Mouse (Mus musculus) erythroblast, adult 5-6 weeks (primary cell): Measurements from ENCODE around the gene Ehbp1. TPM values are rescaled to one million over a fixed set of nuclear protein-coding genes. Genes with fewer than 3 reads are reported as not detected.

Experiments
- ATAC-seq: replicated peaks from 2 replicates; pipeline ENCODE4 v1.8.0; 2016; ENCODE audit warnings: moderate number of reproducible peaks, mild to moderate bottlenecking, moderate TSS enrichment, inconsistent platforms; ENCODE audit not compliant: poor library complexity, low FRiP score, severe bottlenecking
- total RNA-seq, 2 experiments: library from RNA; stranded (forward) in 1 of 2; stranded (reverse) in 1 of 2; fragments of 150-400 nt in 1 of 2; fragments of 200-764, 138-1000 nt in 1 of 2; gene quantifications; 2 replicates each; pipeline versions ENCODE4 v1.2.3 to v1.2.4; 2015 to 2017; ENCODE audit warnings: low replicate concordance in 2 of 2

The Ehbp1 gene
- total RNA-seq (2015; ENCODE audit: low replicate concordance) (5.6 TPM in 1 of 2 replicates, not detected in the other), total RNA-seq (2017; ENCODE audit: low replicate concordance) (1.4 and 2.2 TPM in 2 replicates)

DNA sequence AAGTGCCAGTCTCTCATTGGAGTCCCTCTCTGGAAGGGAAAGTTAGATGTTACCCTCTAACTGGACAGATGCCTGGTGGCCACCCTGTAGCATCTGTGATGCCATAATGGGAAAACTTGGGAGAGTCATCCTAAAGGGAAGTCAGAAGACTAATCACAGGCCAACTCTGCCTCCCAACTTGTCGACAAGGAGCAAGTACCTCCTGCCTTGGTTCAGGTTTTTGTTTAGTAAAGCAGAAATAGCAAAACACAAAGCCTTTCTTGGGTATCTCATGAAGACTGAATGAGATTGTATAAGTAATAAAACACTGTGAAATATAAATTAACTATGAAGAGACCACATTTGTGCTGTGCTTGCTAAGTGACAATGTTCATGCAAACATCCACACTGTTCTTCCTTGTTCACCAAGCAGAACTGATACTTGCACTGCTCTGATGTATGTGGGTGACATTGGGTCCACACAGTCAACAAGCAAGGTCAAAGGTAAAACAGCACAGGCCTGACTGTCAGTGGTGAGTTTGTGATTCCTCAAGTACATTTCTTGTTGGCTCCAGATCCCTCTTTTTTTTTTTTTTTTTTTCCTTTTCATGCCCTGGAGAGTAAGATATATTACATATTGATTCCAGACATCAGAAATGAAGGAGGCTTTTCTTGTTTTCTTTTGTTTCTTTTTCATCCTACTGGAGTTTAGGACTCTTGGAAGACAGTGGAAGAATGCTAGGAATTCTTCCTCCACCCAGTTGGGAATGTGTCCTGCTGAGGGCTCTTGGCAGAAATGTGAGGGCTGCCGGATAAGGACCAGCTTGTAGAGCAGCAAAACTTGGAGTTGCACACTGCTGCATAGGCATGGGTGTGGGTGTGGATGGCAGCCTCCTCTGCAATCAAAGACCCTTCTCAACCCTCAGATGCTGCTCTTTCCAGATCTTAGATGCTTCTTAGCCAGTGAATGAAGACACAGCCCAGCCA, at the start of gene Ehbp1:
Gene Ehbp1 (minus strand): TSS at position 51 of the 966 bp plus-strand sequence.
- ATAC-seq = no peak

DNA sequence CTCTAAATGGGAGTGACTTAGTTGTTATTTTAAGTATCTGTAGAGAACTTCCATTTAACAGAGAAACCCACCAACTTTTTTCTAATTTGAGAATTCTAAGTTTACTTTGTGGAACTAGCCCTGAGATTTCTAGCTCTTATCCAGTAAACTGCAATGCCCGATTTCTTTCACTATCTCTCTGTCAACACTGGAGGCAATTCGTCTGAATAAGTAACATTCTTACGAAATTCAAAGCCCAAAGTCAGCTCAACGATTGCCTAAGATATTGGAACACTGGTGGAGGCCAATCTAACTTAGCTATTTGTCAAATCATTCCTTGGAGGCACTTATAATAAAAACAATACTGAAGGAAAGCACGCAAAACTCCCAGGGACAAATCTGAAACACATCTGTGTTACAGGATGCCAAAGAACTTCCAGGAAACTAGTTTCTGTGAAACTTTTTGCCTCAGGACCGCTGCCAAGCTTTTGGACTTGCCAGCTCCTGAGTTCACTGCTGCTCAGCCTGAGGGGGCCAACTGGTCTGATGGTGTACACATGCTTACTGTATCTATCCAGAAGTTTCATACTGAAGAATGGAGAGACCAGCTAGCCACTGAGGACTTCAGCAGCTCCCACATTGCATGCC, 45.5 kb upstream of the Ehbp1 start:
- no peak for ATAC-seq

DNA sequence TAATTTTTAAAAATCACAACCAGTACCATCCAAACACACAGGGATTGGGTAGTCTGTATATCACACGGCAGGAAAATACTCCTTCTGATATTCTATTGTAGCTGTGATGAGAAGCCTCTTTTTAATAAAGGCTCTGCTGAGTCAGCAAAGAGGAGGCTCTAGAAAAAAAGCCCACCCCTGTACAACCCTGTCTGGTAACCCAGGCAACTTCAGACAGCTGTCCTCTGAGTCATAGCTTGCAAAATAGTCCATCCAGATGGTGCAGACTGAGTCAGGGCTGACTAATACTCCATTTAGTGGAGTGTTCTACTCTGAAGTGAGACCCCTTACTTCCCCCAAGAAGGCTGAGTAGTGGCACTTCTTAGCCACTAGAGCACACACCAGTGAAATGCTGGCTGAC, 41.4 kb upstream of the Ehbp1 start:
- ATAC-seq = no peak

DNA sequence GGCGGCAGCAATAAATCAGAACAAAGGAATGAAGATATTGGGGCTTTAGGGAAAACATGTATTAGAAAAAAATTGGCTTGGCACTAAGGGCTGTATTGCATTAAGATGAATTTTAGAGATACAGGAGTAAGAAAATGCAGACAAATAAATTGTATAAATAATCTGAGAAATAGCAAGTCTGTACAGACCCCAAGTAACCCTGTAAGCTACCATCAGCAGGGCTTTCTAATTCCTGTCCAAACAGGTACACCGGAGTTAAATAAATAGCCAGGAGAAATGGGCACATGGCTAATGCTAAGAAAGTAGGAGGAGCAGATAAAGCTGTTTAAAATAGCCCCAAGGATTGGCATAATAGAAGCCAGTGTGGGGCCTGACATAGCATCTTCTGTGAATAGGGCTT, 32.7 kb upstream of the Ehbp1 start:
- ATAC-seq = no peak

DNA sequence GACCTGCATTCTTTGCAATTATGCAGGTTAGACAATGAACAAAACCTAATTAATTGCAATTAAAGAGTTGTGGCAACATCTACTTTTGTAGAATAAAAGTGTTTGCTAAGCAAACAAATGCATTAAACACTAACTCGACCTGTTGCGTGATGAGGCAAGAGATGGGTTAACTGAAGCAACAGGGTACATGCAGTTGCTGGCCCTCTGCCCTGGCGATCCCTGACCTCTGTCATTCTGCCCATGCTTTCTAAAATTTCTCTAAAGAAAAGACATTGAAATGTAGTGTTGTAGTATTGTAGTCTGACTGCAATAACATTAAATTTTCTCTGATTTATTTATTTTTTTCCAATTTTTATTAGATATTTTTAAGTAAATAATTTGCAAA, 31.2 kb upstream of the Ehbp1 start:
- ATAC-seq = no peak

DNA sequence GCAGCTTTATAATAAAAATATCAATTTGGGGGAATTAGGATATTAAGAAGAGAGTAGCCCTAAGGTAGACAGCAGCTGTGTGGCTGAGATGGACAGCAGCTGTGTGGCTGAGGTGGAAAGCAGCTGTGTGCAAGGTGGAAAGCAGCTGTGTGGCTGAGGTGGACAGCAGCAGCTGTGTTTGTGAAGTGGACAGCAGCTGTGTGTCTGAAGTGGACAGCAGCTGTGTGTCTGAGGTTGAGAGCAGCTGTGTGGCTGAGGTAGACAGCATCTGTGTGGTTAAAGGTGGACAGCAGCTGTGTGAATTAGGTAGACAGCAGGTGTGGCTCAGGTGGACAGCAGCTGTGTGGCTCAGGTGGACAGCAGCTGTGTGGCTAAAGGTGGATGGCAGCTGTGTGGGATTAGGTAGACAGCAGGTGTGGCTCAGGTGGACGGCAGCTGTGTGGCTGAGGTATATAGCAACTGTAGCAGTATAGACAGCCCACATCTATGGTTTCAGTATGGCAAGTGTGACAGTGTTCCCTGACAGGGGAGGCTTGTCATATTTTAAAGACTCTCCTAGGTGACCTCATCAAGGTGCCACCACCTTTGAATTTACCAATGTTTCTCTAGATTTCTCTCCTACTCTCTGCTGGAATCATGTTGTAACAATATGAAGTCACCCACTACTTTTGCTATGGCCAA, 30.7 kb upstream of the Ehbp1 start:
- ATAC-seq = no peak

DNA sequence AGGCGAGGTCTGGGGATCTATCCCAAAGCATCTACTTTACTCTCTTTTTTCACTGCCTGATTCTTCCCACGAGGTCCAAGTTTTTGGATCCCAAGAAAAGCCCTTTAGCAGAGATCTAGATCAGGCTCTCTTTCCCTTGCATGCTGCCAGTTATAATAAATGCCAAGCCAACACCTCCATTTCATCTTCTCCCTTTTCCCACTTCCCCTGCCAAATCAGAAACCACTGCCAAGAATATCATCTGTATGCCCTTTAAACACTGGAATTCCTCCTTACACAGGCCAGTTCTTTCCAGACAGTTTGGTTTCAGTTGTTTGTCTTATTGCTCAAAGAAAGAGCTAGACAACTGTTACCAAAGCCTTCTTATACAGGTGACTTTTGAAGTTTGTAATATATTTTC, 27.7 kb upstream of the Ehbp1 start:
- no peak for ATAC-seq

DNA sequence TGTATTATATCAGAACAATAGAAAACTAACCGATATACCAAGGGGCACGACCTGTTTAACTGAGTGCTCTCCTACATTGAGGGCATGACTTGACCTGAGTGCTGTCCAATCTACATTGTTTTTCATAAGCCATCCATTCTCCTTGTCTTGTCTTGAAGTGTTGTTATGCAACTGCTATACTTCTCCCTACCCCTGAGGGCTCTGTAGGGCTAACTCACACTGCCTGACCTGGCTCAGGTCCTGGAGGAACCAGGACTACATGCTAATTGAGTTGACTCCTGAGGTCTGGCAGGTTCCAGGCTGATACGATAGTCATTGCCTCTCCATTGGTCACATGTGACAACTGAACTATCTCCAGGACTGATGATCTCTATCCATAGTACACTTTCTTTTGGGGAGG, 26.5 kb upstream of the Ehbp1 start:
- no peak for ATAC-seq

DNA sequence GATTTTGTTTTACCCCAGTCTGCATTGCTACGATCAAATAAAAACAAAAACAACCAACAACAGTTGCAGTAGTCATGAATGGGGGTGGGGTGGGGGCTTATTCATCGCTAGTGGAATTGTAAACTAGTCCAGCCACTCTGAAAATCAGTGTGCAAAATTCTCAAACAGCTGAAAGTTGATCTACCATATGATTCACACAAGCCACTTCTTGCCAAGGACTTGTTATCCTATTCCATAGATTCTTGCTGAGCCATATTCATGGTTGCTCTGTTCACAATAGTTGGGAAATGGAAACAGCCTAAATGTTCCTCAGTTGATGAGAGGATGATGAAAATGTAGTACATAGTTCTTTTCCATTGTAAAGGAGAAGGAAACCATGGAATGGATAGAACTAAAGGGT, 24.4 kb upstream of the Ehbp1 start:
- no peak for ATAC-seq

DNA sequence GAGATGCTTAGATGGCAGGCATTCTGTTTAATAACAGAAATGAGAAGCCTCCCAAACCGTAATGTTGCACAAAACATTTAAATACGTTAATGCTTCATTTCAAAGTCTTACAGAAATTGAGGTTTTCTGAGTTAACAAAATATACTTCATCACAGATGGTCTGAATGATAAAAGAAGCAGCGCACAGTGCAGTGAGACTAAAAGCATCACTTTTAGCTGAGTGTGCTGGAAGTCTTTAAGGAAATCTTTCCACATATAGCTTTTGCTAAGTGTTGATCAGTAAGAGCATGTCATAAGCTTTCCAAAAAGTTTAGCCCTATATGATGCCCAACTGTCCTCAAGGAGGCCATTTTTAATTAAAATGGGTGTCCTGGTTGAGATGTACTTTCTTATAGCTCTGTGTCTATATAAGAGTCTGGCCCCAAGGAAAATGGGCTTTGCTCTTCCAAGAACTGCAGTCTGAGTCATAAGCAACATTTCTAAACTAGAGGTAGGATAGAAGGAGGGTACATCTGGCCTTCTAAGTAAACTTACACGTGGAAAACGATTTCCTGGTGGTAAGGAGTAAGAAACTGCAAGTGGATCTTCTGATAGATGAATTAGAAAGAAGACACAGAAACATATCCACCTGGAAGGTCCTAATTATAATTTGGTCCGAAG, 12.0 kb upstream of the Ehbp1 start:
- ATAC-seq = no peak

DNA sequence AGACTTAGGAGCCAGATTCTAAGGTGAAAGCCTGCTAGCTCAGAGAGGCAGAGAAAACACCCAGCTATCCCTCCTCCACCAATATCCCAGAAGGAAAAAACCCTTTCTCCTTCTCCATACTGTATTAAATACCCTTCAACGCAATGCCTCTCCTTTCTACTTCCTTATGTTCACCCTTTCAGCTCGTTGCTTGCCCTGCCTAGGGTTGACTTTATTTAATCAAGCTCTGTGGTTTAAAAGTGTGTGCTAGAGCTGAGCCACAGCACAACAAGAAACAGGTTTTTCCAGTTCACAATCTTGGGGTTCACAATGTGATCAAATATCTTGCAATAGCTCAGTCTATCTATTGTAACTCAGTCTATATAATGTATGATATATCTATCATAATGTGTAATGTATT, 7.9 kb upstream of the Ehbp1 start:
- ATAC-seq = no peak

DNA sequence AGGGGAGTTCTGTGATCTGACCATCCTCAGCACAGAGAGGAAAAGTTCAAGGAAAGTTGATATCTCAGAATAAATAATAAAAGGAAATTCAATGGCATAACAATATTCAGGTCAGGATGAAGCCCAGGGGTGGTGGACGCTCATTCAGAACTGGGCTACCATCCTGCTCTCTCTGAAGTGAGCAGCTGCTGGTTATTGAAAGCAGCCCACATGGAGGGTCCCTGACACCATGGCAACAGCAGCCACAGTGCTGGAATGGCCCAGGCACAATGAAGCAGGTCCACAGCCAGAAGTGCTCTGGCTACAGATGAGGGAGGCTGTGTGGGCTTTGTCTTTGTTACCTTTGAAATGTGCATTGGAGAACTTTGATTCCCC, 6.4 kb upstream of the Ehbp1 start:
- no peak for ATAC-seq

DNA sequence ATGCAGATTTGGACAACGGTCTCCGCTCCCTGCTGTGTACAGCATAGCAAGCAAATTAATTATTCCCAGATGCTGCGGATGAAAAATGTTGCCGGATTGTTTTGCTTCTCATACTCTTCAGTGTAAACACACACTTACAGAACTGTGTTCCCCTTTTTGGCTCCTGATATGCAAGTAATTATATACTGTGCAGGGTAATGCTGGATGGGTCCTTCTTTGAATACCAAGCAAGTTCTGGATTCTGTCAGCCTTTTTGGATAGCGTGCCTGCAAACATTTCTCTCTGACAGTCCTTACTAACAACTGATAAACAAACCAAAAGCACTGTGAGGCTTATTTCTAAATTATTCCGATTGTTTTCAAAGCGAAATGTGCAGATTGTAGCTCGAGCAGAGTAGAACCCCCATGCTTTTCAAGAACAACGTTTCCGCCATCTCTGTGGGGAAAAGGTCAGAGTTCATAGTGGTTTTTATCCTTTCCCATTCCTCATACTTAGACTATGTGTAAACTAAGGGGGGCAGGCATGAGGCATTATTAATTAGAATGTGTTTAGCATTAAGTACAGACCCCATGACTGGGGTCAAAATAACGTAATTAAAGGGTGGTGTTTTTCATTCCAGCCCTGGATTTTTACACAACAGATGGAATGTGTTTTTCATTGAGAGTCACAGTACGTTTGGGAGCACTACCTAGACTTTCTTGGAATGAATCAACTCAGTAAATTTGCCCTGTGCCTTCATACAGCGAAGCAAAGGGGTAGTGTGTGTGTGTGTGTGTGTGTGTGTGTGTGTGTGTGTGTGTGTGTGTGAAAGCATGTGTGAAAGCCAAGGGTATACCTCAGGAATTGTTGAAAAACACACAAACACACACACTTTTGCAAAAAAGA, 5.8 kb upstream of the Ehbp1 start:
- ATAC-seq = no peak

DNA sequence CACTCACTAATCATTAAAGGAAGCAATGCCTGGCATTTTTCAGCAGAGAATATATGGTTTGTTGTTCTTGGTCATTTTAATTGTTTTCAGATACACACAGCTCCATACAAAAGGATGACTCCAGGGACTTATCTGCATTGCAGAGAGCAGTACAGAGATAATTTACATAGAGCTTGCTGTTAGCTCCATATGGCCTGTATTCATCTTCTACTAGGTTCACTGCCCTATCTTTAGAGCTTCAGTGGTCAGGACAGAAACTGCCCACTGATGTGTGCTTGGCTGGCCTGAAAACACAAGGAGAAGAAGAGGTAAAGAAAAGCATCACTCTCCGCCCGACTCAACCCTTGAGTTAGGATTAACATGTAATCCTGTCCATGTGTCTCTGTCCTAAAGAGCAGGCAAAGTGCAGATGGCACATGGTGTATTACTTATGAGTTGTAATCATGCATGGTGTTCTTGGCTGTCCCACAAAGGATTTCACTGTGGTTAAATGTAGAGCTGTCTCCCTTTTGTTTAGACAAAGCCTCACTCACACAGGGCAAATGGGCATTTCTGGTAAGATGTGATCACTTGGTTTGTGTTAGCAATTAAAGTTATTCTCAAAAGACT, 14.7 kb downstream of the Ehbp1 start:
- ATAC-seq = no peak

DNA sequence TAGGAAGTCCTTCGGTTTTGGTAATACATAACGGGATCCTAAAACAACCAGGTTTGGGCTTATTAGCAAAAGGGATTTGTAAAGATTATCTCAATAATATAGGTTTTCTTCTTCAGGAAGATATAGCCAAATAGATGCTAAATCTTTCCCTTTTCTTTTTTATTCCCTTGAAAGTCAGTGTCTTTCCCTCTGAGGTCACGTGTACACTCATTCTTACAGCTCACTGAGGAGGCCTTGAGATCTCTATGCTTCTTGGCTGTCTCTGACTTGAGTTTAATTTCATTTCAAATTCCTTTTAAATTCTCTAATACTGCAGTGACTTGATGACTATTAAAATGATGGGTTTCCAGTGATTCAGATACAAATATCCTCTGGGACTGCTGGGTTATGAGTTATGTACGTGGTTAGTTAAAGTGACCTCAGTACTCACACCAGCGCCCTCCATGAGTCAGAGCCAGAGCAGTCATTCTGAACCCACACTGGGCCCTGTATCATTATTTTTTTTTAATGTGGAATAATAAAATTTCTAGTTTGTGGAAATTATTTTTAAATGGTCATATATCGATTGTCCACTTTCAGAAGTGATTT, 24.2 kb downstream of the Ehbp1 start:
- ATAC-seq = no peak

DNA sequence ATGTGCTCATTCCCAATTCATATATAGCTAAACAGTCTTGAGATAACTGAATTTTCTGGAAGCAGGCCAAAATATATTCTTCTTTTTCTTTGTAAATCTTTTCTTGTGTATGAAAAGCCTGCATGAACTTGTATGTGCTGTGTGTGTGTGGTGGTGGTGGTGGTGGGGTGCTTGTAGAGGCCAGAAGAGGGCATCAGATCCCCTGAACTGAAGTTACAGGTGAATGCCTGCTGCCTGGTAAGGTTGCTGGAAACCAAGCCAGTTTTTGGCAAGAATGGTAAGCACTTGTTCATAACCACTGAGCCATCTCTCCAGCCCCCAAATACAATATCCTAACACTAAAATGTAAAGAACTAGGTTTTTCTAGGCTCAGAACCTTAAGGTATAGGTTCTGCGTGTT, 26.3 kb downstream of the Ehbp1 start:
- no peak for ATAC-seq

DNA sequence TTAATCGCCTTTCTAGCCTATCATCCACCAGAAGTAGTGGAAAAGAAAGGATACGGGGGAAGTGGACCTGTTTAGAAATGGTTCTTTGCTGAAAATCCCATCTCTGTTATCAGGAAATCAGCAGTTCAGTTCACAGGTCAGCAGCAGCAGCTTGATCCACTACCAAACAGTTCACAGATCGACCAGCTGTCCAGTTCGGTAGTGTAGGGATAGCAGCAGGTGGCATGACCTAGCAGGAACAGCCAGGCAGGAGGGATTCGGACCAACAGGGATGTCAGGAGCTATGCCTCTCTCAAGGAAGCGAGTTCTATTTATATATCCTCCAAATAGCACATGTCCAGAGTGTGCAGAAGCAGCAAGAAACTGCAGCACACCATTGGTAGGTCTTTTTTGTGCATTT, 40.9 kb downstream of the Ehbp1 start:
- ATAC-seq = no peak

DNA sequence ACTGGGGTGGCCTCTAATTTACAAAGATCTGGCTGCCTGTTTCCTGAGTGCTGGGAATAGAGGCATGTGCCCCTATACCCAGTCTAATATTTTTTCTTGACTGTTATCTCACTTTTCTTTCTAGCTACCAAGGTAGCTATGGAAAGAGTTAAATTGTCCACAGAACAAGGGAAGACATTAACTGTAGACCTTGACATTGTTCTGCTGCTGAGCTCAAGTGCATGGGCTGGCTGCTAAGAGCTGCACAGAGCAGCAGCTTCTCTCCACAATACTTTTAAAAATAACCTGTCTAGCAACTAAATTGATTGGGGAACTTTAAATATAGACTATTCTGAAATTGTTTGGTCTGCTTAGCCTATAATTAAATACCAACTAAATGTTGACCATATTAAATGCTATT, 52.9 kb downstream of the Ehbp1 start:
- ATAC-seq = no peak
